Mouse (Mus musculus): ENCODE results near the gene Cfap157. TPM values are rescaled to one million over a fixed set of nuclear protein-coding genes. Genes with fewer than 3 reads are reported as not detected.

Gene Cfap157
- total RNA-seq, 2 experiments from 2014 or later, result 0.34 to 0.58 TPM

Other genes with a start within 250 kb of the Cfap157 start
- gene Fam102a, start 249.1 kb downstream of the Cfap157 start, total RNA-seq (2021), result 10 to 100 TPM; 18.8 to 20.1 TPM
- gene Dpm2, start 213.6 kb downstream of the Cfap157 start, total RNA-seq (2021), result 10 to 100 TPM; 74.3 to 76.8 TPM
- gene Pip5kl1, start 209.6 kb downstream of the Cfap157 start, total RNA-seq (2021), result 10 to 100 TPM in 1 of 2 experiments, 1 to 10 TPM in 1; 9.4 to 11.5 TPM
- under 1 TPM; 0.62 to 0.84 TPM for gene 9430097D07Rik, start 208.7 kb downstream of the Cfap157 start, total RNA-seq (2021)
- 10 to 100 TPM; 35.7 to 38.4 TPM for gene St6galnac4, start 197.3 kb downstream of the Cfap157 start, total RNA-seq (2021)
- 10 to 100 TPM; 78.8 to 91.8 TPM for gene St6galnac6, start 184.7 kb downstream of the Cfap157 start, total RNA-seq (2021)
- 100 to 1,000 TPM; 100 to 106 TPM for gene Ak1, start 162.7 kb downstream of the Cfap157 start, total RNA-seq (2021)
- gene Eng, start 137.8 kb downstream of the Cfap157 start, total RNA-seq (2021), result 10 to 100 TPM; 21.2 to 26.1 TPM
- gene Fpgs, start 80.3 kb downstream of the Cfap157 start, total RNA-seq (2021), result 10 to 100 TPM; 26.3 to 30.0 TPM
- 10 to 100 TPM; 87.8 to 88.0 TPM for gene Cdk9, start 71.4 kb downstream of the Cfap157 start, total RNA-seq (2021)
- gene Sh2d3c, start 63.4 kb downstream of the Cfap157 start, total RNA-seq (2021), result 10 to 100 TPM; 33.1 to 37.2 TPM
- gene 6330409D20Rik, start 43.4 kb downstream of the Cfap157 start, total RNA-seq (2021), result 1 to 10 TPM; 3.0 to 3.2 TPM
- gene Tor2a, start 27.2 kb downstream of the Cfap157 start, total RNA-seq (2021), result 10 to 100 TPM; 29.3 to 30.5 TPM
- under 1 TPM; 0.42 to 0.66 TPM for gene Ttc16, start 8.8 kb downstream of the Cfap157 start, total RNA-seq (2021)
- gene Ptrh1, start 8.6 kb downstream of the Cfap157 start, total RNA-seq (2021), result 10 to 100 TPM in 1 of 2 experiments, 1 to 10 TPM in 1; 6.5 to 11.2 TPM
- gene Stxbp1, start 62.8 kb upstream of the Cfap157 start, total RNA-seq (2021), result 100 to 1,000 TPM; 557 to 578 TPM
- 10 to 100 TPM; 55.1 to 63.3 TPM for gene Fam129b, start 91.7 kb upstream of the Cfap157 start, total RNA-seq (2021)
- gene Rpl12, start 177.1 kb upstream of the Cfap157 start, total RNA-seq (2021), result 100 to 1,000 TPM; 200 to 215 TPM
- gene Lrsam1, start 177.2 kb upstream of the Cfap157 start, total RNA-seq (2021), result 10 to 100 TPM; 47.6 to 47.7 TPM
- gene Slc2a8, start 197.7 kb upstream of the Cfap157 start, total RNA-seq (2021), result 10 to 100 TPM; 17.1 to 20.3 TPM

Measured in left cerebral cortex, postnatal 4 days (tissue).